Mouse (Mus musculus): Measurements from ENCODE around the gene Ltbp1.

DNA sequence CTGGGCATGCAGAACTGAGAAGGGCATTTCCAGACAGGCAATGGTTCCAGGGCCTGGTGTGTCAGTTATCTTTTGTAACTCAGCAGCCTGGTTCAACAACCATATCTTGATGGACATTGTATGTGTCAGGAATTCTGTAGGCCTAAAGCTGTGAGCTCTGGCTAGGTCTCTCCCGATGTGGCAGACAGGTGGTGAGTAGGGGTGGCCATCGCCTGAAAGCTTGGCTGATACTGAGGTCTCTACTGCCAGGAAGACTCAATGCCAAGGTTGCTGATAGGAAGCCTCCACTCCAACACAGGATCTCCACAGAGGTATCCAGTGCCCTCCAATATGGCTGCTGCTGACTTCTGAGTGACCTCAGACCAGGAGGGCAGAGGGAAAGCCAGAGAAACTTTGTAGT lies 66.4 kb downstream of the Ltbp1 start:
- TF ChIP-seq CTCF (IDR thresholded peaks at IDR 0.05; ENCODE audit: insufficient read depth, low read length) = no peak
- TF ChIP-seq POLR2A (IDR thresholded peaks at IDR 0.05; ENCODE audit: borderline replicate concordance, extremely low read depth, low read depth, low read length) = no peak
